Mouse (Mus musculus) small intestine, adult 2 months (tissue): ENCODE measurements at regions not wholly inside any gene's neighbourhood (a gene's known extent, or its start where the extent isn't known, plus 50 kb on each side); places are given as distances from the start of the nearest gene placed in this dataset.

ENCODE experiments used
- H3K27ac ChIP-seq: fragments of 200-500 bp; 2 replicates; pipeline ENCODE4 v1.5.1; 2012; ENCODE audit warnings: low read depth, low read length, control low read depth, inconsistent platforms; ENCODE audit not compliant: insufficient read depth
- H3K27me3 ChIP-seq: fragments of 200-500 bp; 2 replicates; pipeline ENCODE4 v1.6.1; 2012; ENCODE audit warnings: mild to moderate bottlenecking, moderate library complexity, low read length, inconsistent platforms; ENCODE audit not compliant: control insufficient read depth, insufficient read depth
- H3K36me3 ChIP-seq: fragments of 200-500 bp; 2 replicates; pipeline ENCODE4 v1.6.1; 2012; ENCODE audit warnings: mild to moderate bottlenecking, low read length, control low read depth, inconsistent platforms; ENCODE audit not compliant: control insufficient read depth, insufficient read depth
- H3K4me1 ChIP-seq: fragments of 200-500 bp; 2 replicates; pipeline ENCODE4 v1.6.1; 2012; ENCODE audit warnings: low read length, inconsistent platforms, mixed read lengths; ENCODE audit not compliant: control insufficient read depth, insufficient read depth, insufficient read length
- H3K4me3 ChIP-seq: fragments of 200-500 bp; 2 replicates; pipeline ENCODE4 v1.5.1; 2012; ENCODE audit warnings: low read depth, mild to moderate bottlenecking, control low read depth, inconsistent platforms, low read length, moderate library complexity
- CTCF ChIP-seq: fragments of 200-500 bp; IDR thresholded peaks from 2 replicates; pipeline ENCODE4 v1.5.1; 2012; ENCODE audit warnings: low read depth, mild to moderate bottlenecking, control low read depth, inconsistent platforms, low read length, moderate library complexity, mixed read lengths; ENCODE audit not compliant: insufficient replicate concordance, insufficient read length; ENCODE audit errors: extremely low read depth
- POLR2A ChIP-seq: fragments of 200-500 bp; IDR thresholded peaks from 2 replicates; pipeline ENCODE4 v1.6.1; 2012; ENCODE audit warnings: low read depth, mild to moderate bottlenecking, control low read depth, inconsistent platforms, low read length, moderate library complexity
- WGBS: fragments of 180-500 bp; shearing (Covaris S2); methylation state at CpG from one replicate; pipeline ENCODE4 v1.1.7; 2018; 5-methylcytosine and 5-hydroxymethylcytosine counted together

GRCm38 (mm10) chr8:8423443-8423842, 237.6 kb downstream of the Efnb2 start:
- Histone ChIP-seq H3K36me3 (no peaks in the 10 kb centered on the region), H3K27me3 (no peaks in the 10 kb centered on the region), H3K27ac (no peak overlapping the region), H3K4me3 (no peak overlapping the region), H3K4me1 (no peaks in the 10 kb centered on the region)
- TF ChIP-seq CTCF (no peak), POLR2A (no peak)
- 97% methylated on average over 2 of the region's 2 CpGs for WGBS

DNA sequence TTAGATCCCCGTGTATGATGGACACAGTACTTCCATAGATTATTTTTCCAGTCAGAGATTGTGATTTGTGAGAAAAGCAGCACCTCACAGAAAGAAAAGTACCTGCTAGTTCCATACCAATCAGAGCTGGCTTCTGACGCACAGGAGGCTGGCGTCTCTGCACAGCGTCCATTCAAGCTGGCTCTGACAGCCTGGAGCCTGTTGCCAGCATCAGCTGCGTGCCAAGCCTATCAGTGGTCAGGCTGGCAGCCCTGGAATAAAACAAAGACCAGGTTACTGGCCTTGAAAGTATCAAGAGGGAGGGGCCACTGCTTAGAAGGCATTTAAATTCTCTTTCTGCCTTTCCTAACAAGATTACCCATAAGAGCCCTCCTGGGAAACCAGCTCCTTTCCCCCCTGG, 239.3 kb downstream of the Efnb2 start:
- WGBS: 76% methylated on average over 5 of the region's 5 CpGs
- TF ChIP-seq POLR2A (no peak), CTCF (no peak)
- Histone ChIP-seq H3K27me3 (no peaks in the 10 kb centered on the region), H3K36me3 (no peaks in the 10 kb centered on the region), H3K4me1 (no peaks in the 10 kb centered on the region), H3K27ac (no peak overlapping the region), H3K4me3 (no peak overlapping the region)

DNA sequence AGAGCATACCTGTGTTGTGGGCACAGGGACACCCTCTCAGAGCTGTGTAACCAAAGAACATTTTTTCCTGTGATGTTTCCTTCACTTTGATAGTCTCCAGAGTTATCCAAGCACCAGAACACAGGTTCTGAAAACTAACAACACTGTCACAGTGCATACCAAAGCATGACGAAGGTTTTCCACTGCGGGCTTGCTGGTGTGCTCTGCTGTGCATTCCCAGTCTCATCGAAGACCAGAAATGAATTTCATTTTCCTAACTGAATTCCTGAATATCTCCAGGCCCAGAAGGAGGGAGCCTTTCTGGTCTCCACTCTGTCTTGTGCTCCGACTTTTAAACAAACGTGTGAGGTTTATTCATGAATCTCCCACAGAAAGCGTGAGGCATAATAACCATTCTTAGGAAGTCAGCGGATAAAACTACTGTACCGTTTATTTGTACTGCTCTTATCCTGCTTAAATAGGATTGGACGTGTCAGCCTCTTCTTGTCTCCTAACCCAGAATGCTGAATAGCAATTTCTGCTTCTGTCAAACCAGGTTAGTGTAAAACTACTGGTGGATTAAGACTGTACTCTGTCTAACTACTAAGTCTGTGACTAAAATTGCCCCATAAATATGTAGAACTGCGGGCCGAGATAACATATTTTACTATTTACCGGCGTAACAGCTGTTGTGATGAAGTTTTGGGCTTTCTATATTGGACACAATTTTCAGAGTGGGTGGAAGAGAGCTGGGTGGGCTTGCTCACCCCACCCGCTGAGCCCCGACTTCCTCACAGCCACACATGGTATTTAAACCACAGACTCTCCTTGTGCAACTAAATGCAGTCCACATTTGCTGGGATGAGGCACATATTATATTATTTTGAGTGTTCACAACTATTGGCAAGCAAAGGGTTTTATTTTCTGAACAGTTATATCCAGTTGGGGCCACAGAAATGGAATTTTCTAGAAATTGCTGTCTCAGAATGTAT, 241.4 kb downstream of the Efnb2 start:
- Histone ChIP-seq H3K27me3 (no peaks in the 10 kb centered on the region), H3K4me3 (no peak overlapping the region), H3K4me1 (no peaks in the 10 kb centered on the region), H3K27ac (no peak overlapping the region), H3K36me3 (no peaks in the 10 kb centered on the region)
- TF ChIP-seq CTCF (no peak), POLR2A (no peak)
- 85% methylated on average over 15 of the region's 15 CpGs for WGBS

DNA sequence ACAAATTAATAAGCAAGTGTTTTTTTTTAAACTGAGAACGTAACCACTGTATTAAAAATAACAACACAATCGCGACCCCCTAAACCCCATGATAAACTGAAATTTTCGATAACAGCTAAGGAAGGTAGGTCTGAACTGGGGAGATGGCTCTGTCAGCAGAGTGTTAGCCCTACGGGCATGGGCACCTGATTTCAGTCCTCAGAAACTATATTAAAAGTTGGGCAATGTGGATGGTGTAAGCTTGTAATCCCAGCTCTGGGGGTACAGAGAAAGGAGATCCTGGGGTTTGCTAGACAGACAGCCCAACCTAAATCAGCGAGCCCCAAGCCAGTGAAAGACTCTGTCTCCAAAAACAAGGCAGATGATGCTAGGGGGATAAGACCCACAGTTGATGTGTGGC, 242.1 kb downstream of the Efnb2 start:
- TF ChIP-seq POLR2A (no peak), CTCF (no peak)
- H3K4me3 ChIP-seq: no peak overlapping the region
- no peak overlapping the region for H3K27ac ChIP-seq
- H3K36me3 ChIP-seq: no peaks in the 10 kb centered on the region
- no peaks in the 10 kb centered on the region for H3K4me1 ChIP-seq
- WGBS: 54% methylated on average over 6 of the region's 6 CpGs
- H3K27me3 ChIP-seq: no peaks in the 10 kb centered on the region

GRCm38 (mm10) chr8:8418525-8418924, 242.5 kb downstream of the Efnb2 start:
- Histone ChIP-seq H3K36me3 (no peaks in the 10 kb centered on the region), H3K27ac (no peak overlapping the region), H3K4me1 (no peaks in the 10 kb centered on the region), H3K27me3 (no peaks in the 10 kb centered on the region), H3K4me3 (no peak overlapping the region)
- TF ChIP-seq CTCF: no peak
- TF ChIP-seq POLR2A: no peak
- WGBS: 51% methylated on average over 2 of the region's 2 CpGs

DNA sequence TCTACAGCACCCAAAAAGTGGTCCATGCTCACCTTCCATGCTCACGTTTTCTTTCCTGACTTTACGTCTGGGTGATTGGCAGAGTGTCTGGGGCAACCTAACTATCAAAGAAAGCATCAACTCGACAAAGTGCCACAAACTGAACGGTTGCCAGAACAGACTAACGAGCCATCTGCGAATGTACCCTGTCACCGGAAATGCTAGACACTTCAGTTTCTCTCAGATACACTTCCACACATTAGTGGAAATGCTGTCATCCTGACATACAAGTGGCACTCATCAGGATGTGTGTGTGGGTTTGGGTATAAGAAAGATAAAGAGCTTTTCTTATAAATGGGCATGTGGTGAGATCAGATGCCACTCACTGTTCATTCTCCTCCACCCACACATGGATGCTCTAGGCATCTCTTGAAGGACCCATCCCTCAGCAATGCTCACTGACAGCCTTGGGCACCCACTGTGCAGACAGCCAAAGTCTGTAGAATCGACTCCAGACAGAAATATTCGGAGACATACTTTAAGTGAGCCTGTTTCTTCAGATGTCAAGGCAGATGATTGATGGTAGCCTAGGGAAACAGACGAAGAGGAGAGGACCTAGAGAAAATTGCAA, 244.8 kb downstream of the Efnb2 start:
- Histone ChIP-seq H3K27me3 (no peaks in the 10 kb centered on the region), H3K36me3 (no peaks in the 10 kb centered on the region), H3K4me3 (no peak overlapping the region), H3K27ac (no peak overlapping the region), H3K4me1 (no peaks in the 10 kb centered on the region)
- TF ChIP-seq POLR2A (no peak), CTCF (no peak)
- 72% methylated on average over 10 of the region's 10 CpGs for WGBS

- Histone ChIP-seq H3K4me3 (no peak overlapping the region), H3K27ac (no peak overlapping the region), H3K27me3 (no peaks in the 10 kb centered on the region), H3K36me3 (no peaks in the 10 kb centered on the region), H3K4me1 (no peaks in the 10 kb centered on the region)
- TF ChIP-seq CTCF: no peak
- no peak for TF ChIP-seq POLR2A
- 84% methylated on average over 3 of the region's 3 CpGs for WGBS
Measured at GRCm38 (mm10) chr8:8407357-8407756, 253.7 kb downstream of the Efnb2 start.
